Mouse (Mus musculus): ENCODE data around the gene Psma7. TPM values are rescaled to one million over a fixed set of nuclear protein-coding genes. Genes with fewer than 3 reads are reported as not detected.

The Psma7 gene
- polyA plus RNA-seq, 1 experiment from 2014 or later: 612 TPM

GRCm38 (mm10) chr2:180070481-180071453 is 28.5 kb upstream of the Psma7 start, which contains the start of gene Mtg2:
Mtg2 (plus strand) TSS chr2:180070588.
- peak within 1 kb of the TSS; percentile 80 for H3K9ac ChIP-seq
- H3K4me2 ChIP-seq (replicated peaks): peak within 1 kb of the TSS; percentile 90
- 5% methylated on average over 58 of the region's 58 CpGs for WGBS
- no peaks in the 10 kb centered on the region for H3K9me3 ChIP-seq
- H3K27ac ChIP-seq: peak within 1 kb of the TSS; percentile 70
- H3K36me3 ChIP-seq: peaks cover 30% of the 10 kb centered on the region
- peak within 1 kb of the TSS; percentile 77 for H3K4me3 ChIP-seq
- H3K4me1 ChIP-seq: peaks cover 15% of the 10 kb centered on the region
- no peaks in the 10 kb centered on the region for H3K27me3 ChIP-seq
- peak; percentile 95 for ATAC-seq (ENCODE audit: low FRiP score, low read depth)

- ATAC-seq (ENCODE audit: low FRiP score, low read depth): peak; percentile 76
- H3K36me3 ChIP-seq: peaks cover 30% of the 10 kb centered on the region
- H3K4me3 ChIP-seq: peak overlapping the region; percentile 77
- H3K4me2 ChIP-seq (replicated peaks): peak overlapping the region; percentile 90
- H3K27ac ChIP-seq: peak overlapping the region; percentile 45; the same call in 1 of the 2 replicates
- H3K9me3 ChIP-seq: no peaks in the 10 kb centered on the region
- H3K9ac ChIP-seq: peak overlapping the region; percentile 80
- WGBS: 34% methylated on average over 20 of the region's 20 CpGs
- H3K27me3 ChIP-seq: no peaks in the 10 kb centered on the region
- H3K4me1 ChIP-seq: peaks cover 15% of the 10 kb centered on the region
Observed at GRCm38 (mm10) chr2:180069770-180070480, 27.7 kb upstream of the Psma7 start.

- no peak overlapping the region for H3K4me3 ChIP-seq
- H3K27me3 ChIP-seq: no peaks in the 10 kb centered on the region
- H3K9me3 ChIP-seq: no peaks in the 10 kb centered on the region
- ATAC-seq (ENCODE audit: low FRiP score, low read depth): no peak
- no peak overlapping the region for H3K27ac ChIP-seq
- H3K9ac ChIP-seq: no peak overlapping the region
- no peak overlapping the region for H3K4me2 ChIP-seq (replicated peaks)
- no peaks in the 10 kb centered on the region for H3K4me1 ChIP-seq
- 93% methylated on average over 11 of the region's 11 CpGs for WGBS
- H3K36me3 ChIP-seq: peaks cover 70% of the 10 kb centered on the region
Observed at GRCm38 (mm10) chr2:180063338-180064131, 21.3 kb upstream of the Psma7 start.

- H3K9ac ChIP-seq: no peak overlapping the region
- no peaks in the 10 kb centered on the region for H3K4me1 ChIP-seq
- H3K4me2 ChIP-seq (replicated peaks): no peak overlapping the region
- no peaks in the 10 kb centered on the region for H3K9me3 ChIP-seq
- no peak overlapping the region for H3K27ac ChIP-seq
- no peaks in the 10 kb centered on the region for H3K27me3 ChIP-seq
- ATAC-seq (ENCODE audit: low FRiP score, low read depth): no peak
- no peak overlapping the region for H3K4me3 ChIP-seq
- 97% methylated on average over 9 of the region's 9 CpGs for WGBS
- H3K36me3 ChIP-seq: peaks cover 58% of the 10 kb centered on the region
Observed at GRCm38 (mm10) chr2:180053001-180053400, 10.8 kb upstream of the Psma7 start.

GRCm38 (mm10) chr2:180051986-180052733 is 9.9 kb upstream of the Psma7 start:
- ATAC-seq (ENCODE audit: low FRiP score, low read depth): no peak
- Histone ChIP-seq H3K9me3 (no peaks in the 10 kb centered on the region), H3K36me3 (peaks cover 51% of the 10 kb centered on the region), H3K4me1 (no peaks in the 10 kb centered on the region), H3K27ac (no peak overlapping the region), H3K27me3 (no peaks in the 10 kb centered on the region), H3K4me2 (replicated peaks) (no peak overlapping the region), H3K4me3 (no peak overlapping the region), H3K9ac (no peak overlapping the region)
- WGBS: 90% methylated on average over 14 of the region's 14 CpGs

- H3K4me3 ChIP-seq: no peak overlapping the region
- ATAC-seq (ENCODE audit: low FRiP score, low read depth): peak; percentile 48; the same call in 1 of the 2 replicates
- WGBS: 21% methylated on average over 5 of the region's 5 CpGs
- H3K4me2 ChIP-seq (replicated peaks): no peak overlapping the region
- no peaks in the 10 kb centered on the region for H3K4me1 ChIP-seq
- peaks cover 47% of the 10 kb centered on the region for H3K36me3 ChIP-seq
- no peaks in the 10 kb centered on the region for H3K9me3 ChIP-seq
- H3K9ac ChIP-seq: no peak overlapping the region; the same call in 1 of the 2 replicates
- no peak overlapping the region for H3K27ac ChIP-seq
- H3K27me3 ChIP-seq: no peaks in the 10 kb centered on the region
Observed at GRCm38 (mm10) chr2:180050986-180051385, 8.8 kb upstream of the Psma7 start.

GRCm38 (mm10) chr2:180047980-180048635 is 5.9 kb upstream of the Psma7 start:
- H3K36me3 ChIP-seq: peaks cover 20% of the 10 kb centered on the region
- no peak overlapping the region for H3K4me3 ChIP-seq
- peaks cover 20% of the 10 kb centered on the region for H3K4me1 ChIP-seq
- H3K9ac ChIP-seq: no peak overlapping the region
- ATAC-seq (ENCODE audit: low FRiP score, low read depth): no peak
- H3K4me2 ChIP-seq (replicated peaks): no peak overlapping the region
- no peak overlapping the region for H3K27ac ChIP-seq
- no peaks in the 10 kb centered on the region for H3K9me3 ChIP-seq
- no peaks in the 10 kb centered on the region for H3K27me3 ChIP-seq
- WGBS: 92% methylated on average over 18 of the region's 18 CpGs

- H3K36me3 ChIP-seq: peaks cover 14% of the 10 kb centered on the region
- H3K9ac ChIP-seq: no peak overlapping the region
- no peak overlapping the region for H3K27ac ChIP-seq
- H3K4me3 ChIP-seq: no peak overlapping the region
- peaks cover 20% of the 10 kb centered on the region for H3K4me1 ChIP-seq
- 89% methylated on average over 3 of the region's 3 CpGs for WGBS
- no peak overlapping the region for H3K4me2 ChIP-seq (replicated peaks)
- H3K9me3 ChIP-seq: no peaks in the 10 kb centered on the region
- H3K27me3 ChIP-seq: no peaks in the 10 kb centered on the region
- no peak for ATAC-seq (ENCODE audit: low FRiP score, low read depth)
Observed at GRCm38 (mm10) chr2:180047580-180047979, 5.3 kb upstream of the Psma7 start.

- Histone ChIP-seq H3K4me1 (peaks cover 32% of the 10 kb centered on the region), H3K36me3 (peaks cover 10% of the 10 kb centered on the region; the same call in 1 of the 2 replicates), H3K9ac (no peak overlapping the region), H3K27me3 (no peaks in the 10 kb centered on the region), H3K4me2 (replicated peaks) (no peak overlapping the region), H3K4me3 (no peak overlapping the region), H3K9me3 (no peaks in the 10 kb centered on the region), H3K27ac (no peak overlapping the region)
- ATAC-seq (ENCODE audit: low FRiP score, low read depth): no peak
- 53% methylated on average over 4 of the region's 4 CpGs for WGBS
Observed at GRCm38 (mm10) chr2:180045283-180045682, 3.0 kb upstream of the Psma7 start.

- Histone ChIP-seq H3K27me3 (no peaks in the 10 kb centered on the region), H3K4me1 (peaks cover 35% of the 10 kb centered on the region), H3K27ac (peak overlapping the region; percentile 91), H3K4me3 (peak overlapping the region; percentile 97), H3K4me2 (replicated peaks) (peak overlapping the region; percentile 87), H3K36me3 (peaks cover 26% of the 10 kb centered on the region), H3K9me3 (no peaks in the 10 kb centered on the region), H3K9ac (peak overlapping the region; percentile 95)
- peak; percentile 43 for ATAC-seq (ENCODE audit: low FRiP score, low read depth)
- under 1% methylated on average over 64 of the region's 66 CpGs for WGBS
Observed at GRCm38 (mm10) chr2:180042858-180043515, 754 bp upstream of the Psma7 start.
